Mouse (Mus musculus) midbrain, postnatal 0 days (tissue): ENCODE measurements around the gene Gpx7. TPM values are rescaled to one million over a fixed set of nuclear protein-coding genes. Genes with fewer than 3 reads are reported as not detected.

Experiments used
- ATAC-seq: fragments of 200-750 bp; cut with Nextera tagmentation; 2 replicates; pipeline ENCODE4 v1.8.0; 2017; ENCODE audit warnings: moderate number of reproducible peaks, mild to moderate bottlenecking, moderate TSS enrichment, moderate library complexity; ENCODE audit not compliant: low FRiP score
- DNase-seq: peaks from one replicate; pipeline ENCODE4 v3.0.0-alpha.2; 2015; ENCODE audit warnings: low spot score
- H3K27ac ChIP-seq: fragments of 300-500 bp; sonication (generic); 2 replicates; pipeline ENCODE4 v1.5.1; 2014; ENCODE audit warnings: low read depth, mild to moderate bottlenecking, low read length, mixed read lengths
- H3K27me3 ChIP-seq: fragments of 300-500 bp; sonication (generic); 2 replicates; pipeline ENCODE4 v1.6.1; 2014; ENCODE audit warnings: low read length, control low read depth, mixed read lengths; ENCODE audit not compliant: insufficient read depth
- H3K36me3 ChIP-seq: fragments of 300-500 bp; sonication (generic); 2 replicates; pipeline ENCODE4 v1.6.1; 2014; ENCODE audit warnings: low read length, control low read depth, mixed read lengths; ENCODE audit not compliant: insufficient read depth
- H3K4me1 ChIP-seq: fragments of 300-500 bp; sonication (generic); 2 replicates; pipeline ENCODE4 v1.6.1; 2014; ENCODE audit warnings: mild to moderate bottlenecking, control low read depth, antibody characterized with exemption, low read length, mixed read lengths; ENCODE audit not compliant: insufficient read depth
- H3K4me2 ChIP-seq: fragments of 300-500 bp; sonication (generic); 2 replicates; pipeline ENCODE4 v1.6.1; 2014; ENCODE audit warnings: low read depth, mild to moderate bottlenecking, low read length, mixed read lengths; ENCODE audit not compliant: poor library complexity, severe bottlenecking
- H3K4me3 ChIP-seq: fragments of 300-500 bp; sonication (generic); 2 replicates; pipeline ENCODE4 v1.5.1; 2014; ENCODE audit warnings: low read depth, mild to moderate bottlenecking, low read length, moderate library complexity
- H3K9ac ChIP-seq: fragments of 300-500 bp; sonication (generic); replicated peaks from 2 replicates; pipeline ENCODE4 v1.6.1; 2014; ENCODE audit warnings: mild to moderate bottlenecking, low read length, moderate library complexity, mixed read lengths; ENCODE audit not compliant: poor library complexity, severe bottlenecking
- H3K9me3 ChIP-seq: fragments of 300-500 bp; sonication (generic); 2 replicates; pipeline ENCODE4 v1.6.1; 2016; ENCODE audit warnings: low read length, control low read depth
- CTCF ChIP-seq: IDR thresholded peaks from 2 replicates; pipeline ENCODE4 v1.5.1; 2016; ENCODE audit warnings: antibody characterized with exemption, mild to moderate bottlenecking
- WGBS: fragments of 180-500 bp; shearing (Covaris S2); extraction: QIAGEN DNeasy Blood & Tissue Kit; methylation state at CpG from one replicate; pipeline ENCODE4 v1.1.7; 2014; 5-methylcytosine and 5-hydroxymethylcytosine counted together
- polyA plus RNA-seq: library from polyadenylated mRNA; unstranded; fragments of >200 nt; fragmentation: Nextera tagmentation; extraction: Ambion mirVana; gene quantifications from 2 replicates; pipeline ENCODE4 v1.2.1, GENCODE M21; 2015
- total RNA-seq: library from RNA; depleted of rRNA; stranded (reverse); fragments of >200 nt; gene quantifications from 2 replicates; pipeline ENCODE4 v1.2.3, GENCODE M21; 2014; rRNA removed

Gene Gpx7
- total and polyA plus RNA-seq, 2 experiments from 2014 or later, result 35.1 to 52.2 TPM

GRCm38 (mm10) chr4:108350819-108351218, 55.9 kb downstream of the Gpx7 start:
- Histone ChIP-seq H3K4me2 (no peak overlapping the region), H3K27ac (no peak overlapping the region), H3K9ac (no peak overlapping the region), H3K27me3 (no peaks in the 10 kb centered on the region), H3K4me3 (no peak overlapping the region), H3K4me1 (no peaks in the 10 kb centered on the region), H3K36me3 (no peaks in the 10 kb centered on the region), H3K9me3 (no peaks in the 10 kb centered on the region)
- no peak for ATAC-seq
- WGBS, result 8% methylated on average over 8 of the region's 8 CpGs
- peak; percentile 51 for DNase-seq
- no peak for TF ChIP-seq CTCF

Other genes with a start within 250 kb of the Gpx7 start
- 12.1 and 32.1 TPM in 2 replicates for gene Echdc2, start 241.5 kb downstream of the Gpx7 start, total RNA-seq
- gene Echdc2, start 241.5 kb downstream of the Gpx7 start, polyA plus RNA-seq, result 9.8 and 10.6 TPM in 2 replicates
- 0.47 TPM in 1 of 2 replicates, not detected in the other for gene Zyg11a, start 188.9 kb downstream of the Gpx7 start, total RNA-seq
- 0.09 TPM in 1 of 2 replicates, not detected in the other for gene Zyg11a, start 188.9 kb downstream of the Gpx7 start, polyA plus RNA-seq
- gene Zyg11b, start 105.9 kb downstream of the Gpx7 start, total RNA-seq, result 131 and 162 TPM in 2 replicates
- gene Zyg11b, start 105.9 kb downstream of the Gpx7 start, polyA plus RNA-seq, result 22.3 and 26.0 TPM in 2 replicates
- gene Coa7, start 78.8 kb downstream of the Gpx7 start, total RNA-seq, result 16.8 and 59.5 TPM in 2 replicates
- gene Coa7, start 78.8 kb downstream of the Gpx7 start, polyA plus RNA-seq, result 59.6 and 63.2 TPM in 2 replicates
- 0.49 and 5.5 TPM in 2 replicates for gene Shisal2a, start 23.6 kb downstream of the Gpx7 start, total RNA-seq
- gene Shisal2a, start 23.6 kb downstream of the Gpx7 start, polyA plus RNA-seq, result 12.6 and 15.5 TPM in 2 replicates
- 52.2 and 96.4 TPM in 2 replicates for gene Tut4, start 52.5 kb upstream of the Gpx7 start, total RNA-seq
- 36.4 and 45.7 TPM in 2 replicates for gene Tut4, start 52.5 kb upstream of the Gpx7 start, polyA plus RNA-seq
- gene Prpf38a, start 172.4 kb upstream of the Gpx7 start, total RNA-seq, result 33.7 and 42.6 TPM in 2 replicates
- 57.4 and 60.9 TPM in 2 replicates for gene Prpf38a, start 172.4 kb upstream of the Gpx7 start, polyA plus RNA-seq
- gene Orc1, start 172.5 kb upstream of the Gpx7 start, total RNA-seq, result 0.14 and 0.27 TPM in 2 replicates
- 0.23 and 0.78 TPM in 2 replicates for gene Orc1, start 172.5 kb upstream of the Gpx7 start, polyA plus RNA-seq
- gene Cc2d1b, start 213.0 kb upstream of the Gpx7 start, total RNA-seq, result 36.1 and 45.5 TPM in 2 replicates
- gene Cc2d1b, start 213.0 kb upstream of the Gpx7 start, polyA plus RNA-seq, result 19.9 and 20.2 TPM in 2 replicates